Mouse (Mus musculus): ENCODE results near the gene Frmd4b. TPM values are rescaled to one million over a fixed set of nuclear protein-coding genes. Genes with fewer than 3 reads are reported as not detected.

Frmd4b gene
- total and polyA plus RNA-seq, 2 experiments = 11.9 to 38.0 TPM

DNA sequence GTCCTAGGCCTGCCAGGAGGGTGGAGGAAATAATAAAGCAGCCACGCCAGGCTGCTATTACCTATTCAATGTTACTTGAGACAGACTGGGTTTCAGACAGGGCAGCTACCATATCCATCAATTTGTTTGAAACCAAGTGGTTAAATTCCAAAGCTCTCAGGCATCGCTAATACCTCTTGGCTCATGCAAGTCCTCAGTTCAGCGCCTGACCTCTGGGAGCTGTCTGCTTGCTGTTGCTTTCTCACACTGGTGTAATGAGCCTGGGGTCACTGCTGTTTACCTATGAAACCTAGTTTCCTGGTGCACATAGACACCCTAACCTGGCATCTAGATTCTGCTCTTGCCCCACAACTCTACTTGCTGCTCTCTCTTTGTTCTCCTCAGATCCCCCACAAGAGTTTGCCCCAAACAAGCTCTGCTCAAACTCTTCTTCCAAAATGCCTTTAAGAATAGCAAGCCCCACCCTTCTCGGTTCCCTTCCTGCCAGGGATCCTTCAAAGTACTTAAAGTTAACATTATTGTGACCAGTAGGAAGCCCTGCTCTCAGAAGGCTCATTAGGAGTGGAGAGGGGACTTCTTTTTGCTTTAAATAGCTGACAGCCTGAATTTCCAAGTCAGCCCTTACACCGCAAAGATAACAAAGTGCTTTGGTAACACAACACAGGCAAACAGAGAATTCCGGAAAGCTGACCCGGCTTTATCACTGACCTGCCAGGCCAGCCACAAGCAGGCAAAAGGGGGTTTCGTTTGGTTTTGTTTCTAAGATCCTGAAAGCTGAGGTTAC is 267.8 kb downstream of the Frmd4b start:
- Histone ChIP-seq H3K27ac (replicated peaks; ENCODE audit: insufficient read depth, low read depth, low read length) (peak overlapping the region; percentile 40), H3K9ac (ENCODE audit: low read depth, low read length) (no peak overlapping the region)
- 20% methylated on average over 8 of the region's 8 CpGs for WGBS

DNA sequence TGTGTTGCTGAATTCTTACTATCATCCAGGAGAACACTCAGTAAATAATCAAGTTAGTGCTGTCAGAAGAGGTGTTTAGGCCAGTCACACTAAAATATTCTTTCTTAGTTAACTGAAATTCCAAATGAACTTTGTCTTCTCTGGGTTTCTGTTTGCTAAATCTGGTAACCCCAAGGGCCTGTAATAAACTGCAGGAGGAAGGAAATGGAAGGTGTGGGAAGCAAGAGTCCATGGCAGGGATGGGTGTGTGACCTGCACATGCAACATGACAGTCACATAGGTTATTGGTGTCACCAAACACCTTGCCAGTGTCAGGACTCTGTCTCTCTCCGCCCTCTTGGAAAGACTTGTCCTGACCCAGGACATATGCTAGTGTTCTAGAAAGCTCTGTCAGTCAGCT is 270.4 kb downstream of the Frmd4b start:
- no peak overlapping the region for H3K4me3 ChIP-seq (ENCODE audit: insufficient read depth, low read depth, low read length)
- no peak for TF ChIP-seq CTCF (IDR thresholded peaks at IDR 0.05; ENCODE audit: low read depth, low read length)
- no peak for TF ChIP-seq POLR2A (IDR thresholded peaks at IDR 0.05; ENCODE audit: extremely low read depth, insufficient read depth, low read length)
- 77% methylated on average over 1 of the region's 1 CpGs for WGBS
- peaks cover 23% of the 10 kb centered on the region for H3K4me1 ChIP-seq (ENCODE audit: control insufficient read depth, insufficient read depth, low read length)
- H3K9ac ChIP-seq (ENCODE audit: low read depth, low read length) = no peak overlapping the region
- DNase-seq (ENCODE audit: extremely low read depth, low read depth, low spot score) = peak; percentile 68
- H3K27ac ChIP-seq (replicated peaks; ENCODE audit: insufficient read depth, low read depth, low read length) = peak overlapping the region; percentile 73
- H3K79me2 ChIP-seq (ENCODE audit: control insufficient read depth, insufficient read depth, low read length) = peaks cover 8% of the 10 kb centered on the region; the same call in 1 of the 2 replicates
- peaks cover 2% of the 10 kb centered on the region; the same call in 1 of the 2 replicates for H3K36me3 ChIP-seq (ENCODE audit: control insufficient read depth, insufficient read depth, low read length)
- H3K27me3 ChIP-seq (ENCODE audit: control insufficient read depth, insufficient read depth, low read length) = no peaks in the 10 kb centered on the region

More for the DNA sequence above, 267.8 kb downstream of the Frmd4b start:
- H3K36me3 ChIP-seq (ENCODE audit: control insufficient read depth, insufficient read depth, low read length) = peaks cover 2% of the 10 kb centered on the region; the same call in 1 of the 2 replicates
- H3K4me3 ChIP-seq (ENCODE audit: insufficient read depth, low read depth, low read length) = no peak overlapping the region
- TF ChIP-seq CTCF (IDR thresholded peaks at IDR 0.05; ENCODE audit: low read depth, low read length) = no peak
- TF ChIP-seq POLR2A (IDR thresholded peaks at IDR 0.05; ENCODE audit: extremely low read depth, insufficient read depth, low read length) = no peak
- peaks cover 21% of the 10 kb centered on the region for H3K4me1 ChIP-seq (ENCODE audit: control insufficient read depth, insufficient read depth, low read length)
- peaks cover 7% of the 10 kb centered on the region; the same call in 1 of the 2 replicates for H3K79me2 ChIP-seq (ENCODE audit: control insufficient read depth, insufficient read depth, low read length)
- peak; percentile 61 for DNase-seq (ENCODE audit: extremely low read depth, low read depth, low spot score)
- no peaks in the 10 kb centered on the region for H3K27me3 ChIP-seq (ENCODE audit: control insufficient read depth, insufficient read depth, low read length)

DNA sequence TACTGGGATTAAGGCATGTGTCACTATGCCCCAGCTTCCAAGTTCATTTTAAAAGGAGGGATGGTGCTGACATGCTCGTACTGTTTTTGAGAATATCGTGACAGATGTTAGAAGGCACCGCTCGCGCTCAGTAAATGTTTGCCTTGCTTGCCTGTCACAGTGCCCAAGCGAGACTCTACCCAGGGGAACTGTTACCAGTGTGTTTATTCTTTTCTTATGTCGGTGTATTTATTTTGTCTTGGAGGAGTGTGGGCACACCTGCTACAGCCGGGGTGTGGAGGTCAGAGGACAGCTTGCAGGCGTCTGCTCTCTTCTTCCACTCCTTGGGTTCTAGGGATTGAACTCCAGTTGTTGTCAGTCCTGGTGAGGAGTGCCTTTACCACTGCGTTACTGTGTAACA is 270.8 kb downstream of the Frmd4b start:
- Histone ChIP-seq H3K36me3 (ENCODE audit: control insufficient read depth, insufficient read depth, low read length) (peaks cover 2% of the 10 kb centered on the region; the same call in 1 of the 2 replicates), H3K27ac (replicated peaks; ENCODE audit: insufficient read depth, low read depth, low read length) (peak overlapping the region; percentile 73), H3K9ac (ENCODE audit: low read depth, low read length) (no peak overlapping the region), H3K4me3 (ENCODE audit: insufficient read depth, low read depth, low read length) (no peak overlapping the region), H3K79me2 (ENCODE audit: control insufficient read depth, insufficient read depth, low read length) (peaks cover 11% of the 10 kb centered on the region; the same call in 1 of the 2 replicates), H3K27me3 (ENCODE audit: control insufficient read depth, insufficient read depth, low read length) (no peaks in the 10 kb centered on the region), H3K4me1 (ENCODE audit: control insufficient read depth, insufficient read depth, low read length) (peaks cover 20% of the 10 kb centered on the region)
- peak; percentile 60 for DNase-seq (ENCODE audit: extremely low read depth, low read depth, low spot score)
- 26% methylated on average over 10 of the region's 10 CpGs for WGBS
- TF ChIP-seq CTCF (IDR thresholded peaks at IDR 0.05; ENCODE audit: low read depth, low read length) (no peak), POLR2A (IDR thresholded peaks at IDR 0.05; ENCODE audit: extremely low read depth, insufficient read depth, low read length) (no peak)

DNA sequence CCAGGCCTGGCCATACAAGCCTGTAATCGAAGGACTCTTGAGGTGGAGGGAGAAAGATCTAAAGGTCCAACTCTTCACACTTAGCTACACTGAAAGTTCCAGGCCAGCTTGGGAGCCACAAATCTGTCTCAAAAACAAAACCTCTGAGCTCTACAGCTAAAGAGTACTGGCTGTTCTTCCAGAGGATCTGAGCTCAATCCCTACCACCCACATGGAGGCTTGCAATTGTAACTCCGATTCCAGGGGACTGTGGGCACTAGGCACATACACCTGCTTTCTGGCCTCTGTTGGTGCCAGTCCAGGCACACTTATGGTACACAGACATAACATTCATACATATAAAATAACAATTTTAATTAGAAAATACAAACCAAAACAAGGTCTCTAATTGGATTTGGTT is 271.4 kb downstream of the Frmd4b start:
- no peak overlapping the region for H3K4me3 ChIP-seq (ENCODE audit: insufficient read depth, low read depth, low read length)
- H3K9ac ChIP-seq (ENCODE audit: low read depth, low read length) = no peak overlapping the region
- H3K27me3 ChIP-seq (ENCODE audit: control insufficient read depth, insufficient read depth, low read length) = no peaks in the 10 kb centered on the region
- no peak for DNase-seq (ENCODE audit: extremely low read depth, low read depth, low spot score)
- no peak overlapping the region for H3K27ac ChIP-seq (replicated peaks; ENCODE audit: insufficient read depth, low read depth, low read length)
- no peaks in the 10 kb centered on the region; the same call in 1 of the 2 replicates for H3K36me3 ChIP-seq (ENCODE audit: control insufficient read depth, insufficient read depth, low read length)
- 94% methylated on average over 2 of the region's 2 CpGs for WGBS
- H3K4me1 ChIP-seq (ENCODE audit: control insufficient read depth, insufficient read depth, low read length) = peaks cover 18% of the 10 kb centered on the region
- H3K79me2 ChIP-seq (ENCODE audit: control insufficient read depth, insufficient read depth, low read length) = peaks cover 12% of the 10 kb centered on the region; the same call in 1 of the 2 replicates
- no peak for TF ChIP-seq CTCF (IDR thresholded peaks at IDR 0.05; ENCODE audit: low read depth, low read length)

DNA sequence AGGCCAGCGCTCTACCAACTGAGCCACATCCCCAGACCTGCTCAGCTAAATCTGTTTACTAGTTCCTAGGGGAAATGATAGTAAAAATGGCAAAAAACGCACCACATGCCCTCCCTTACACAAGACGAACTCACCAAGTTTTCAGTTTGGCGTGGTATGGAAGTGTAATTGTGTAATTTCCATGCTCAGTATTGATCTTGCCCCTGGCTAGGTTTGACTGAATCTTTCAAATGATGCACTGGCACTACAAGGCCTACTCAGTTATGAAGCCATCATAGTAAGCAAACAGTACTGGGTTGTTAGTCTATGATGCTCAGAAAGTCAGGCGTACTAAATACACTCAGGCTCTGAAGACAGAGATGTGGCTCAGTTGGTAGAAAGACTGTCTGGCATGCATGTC is 275.2 kb downstream of the Frmd4b start:
- no peaks in the 10 kb centered on the region for H3K27me3 ChIP-seq (ENCODE audit: control insufficient read depth, insufficient read depth, low read length)
- no peak overlapping the region for H3K4me3 ChIP-seq (ENCODE audit: insufficient read depth, low read depth, low read length)
- H3K9ac ChIP-seq (ENCODE audit: low read depth, low read length) = no peak overlapping the region
- H3K27ac ChIP-seq (replicated peaks; ENCODE audit: insufficient read depth, low read depth, low read length) = no peak overlapping the region; the same call in 1 of the 2 replicates
- TF ChIP-seq CTCF (IDR thresholded peaks at IDR 0.05; ENCODE audit: low read depth, low read length) (no peak), POLR2A (IDR thresholded peaks at IDR 0.05; ENCODE audit: extremely low read depth, insufficient read depth, low read length) (no peak)
- DNase-seq (ENCODE audit: extremely low read depth, low read depth, low spot score) = peak; percentile 68
- H3K36me3 ChIP-seq (ENCODE audit: control insufficient read depth, insufficient read depth, low read length) = peaks cover 3% of the 10 kb centered on the region
- 32% methylated on average over 5 of the region's 5 CpGs for WGBS
- peaks cover 10% of the 10 kb centered on the region for H3K4me1 ChIP-seq (ENCODE audit: control insufficient read depth, insufficient read depth, low read length)
- peaks cover 23% of the 10 kb centered on the region; the same call in 1 of the 2 replicates for H3K79me2 ChIP-seq (ENCODE audit: control insufficient read depth, insufficient read depth, low read length)

DNA sequence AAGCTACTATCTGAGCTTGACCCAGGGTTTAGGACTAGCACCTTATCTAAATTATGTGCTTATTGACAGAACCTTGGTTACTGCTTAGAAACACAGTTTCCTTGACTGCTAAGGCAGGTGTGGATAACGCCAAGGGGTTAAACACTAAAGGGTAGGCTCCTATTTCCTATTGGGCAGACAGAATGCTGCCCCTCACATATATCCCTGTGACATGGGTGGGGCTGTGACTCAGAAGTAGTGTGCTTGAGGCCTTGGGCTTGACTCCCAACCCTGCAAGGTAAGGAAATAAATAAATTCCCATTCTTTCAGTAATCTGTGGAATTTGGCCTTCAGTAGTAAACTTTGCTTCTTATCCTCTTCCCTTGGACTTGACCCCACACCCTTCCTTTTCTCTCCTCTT is 275.7 kb downstream of the Frmd4b start:
- WGBS = 77% methylated on average over 1 of the region's 1 CpGs
- H3K27ac ChIP-seq (replicated peaks; ENCODE audit: insufficient read depth, low read depth, low read length) = no peak overlapping the region
- DNase-seq (ENCODE audit: extremely low read depth, low read depth, low spot score) = no peak

More for the DNA sequence above, 275.7 kb downstream of the Frmd4b start:
- H3K9ac ChIP-seq (ENCODE audit: low read depth, low read length) = no peak overlapping the region
- no peak for TF ChIP-seq CTCF (IDR thresholded peaks at IDR 0.05; ENCODE audit: low read depth, low read length)
- no peak for TF ChIP-seq POLR2A (IDR thresholded peaks at IDR 0.05; ENCODE audit: extremely low read depth, insufficient read depth, low read length)
- peaks cover 7% of the 10 kb centered on the region for H3K4me1 ChIP-seq (ENCODE audit: control insufficient read depth, insufficient read depth, low read length)
- H3K36me3 ChIP-seq (ENCODE audit: control insufficient read depth, insufficient read depth, low read length) = peaks cover 5% of the 10 kb centered on the region
- H3K27me3 ChIP-seq (ENCODE audit: control insufficient read depth, insufficient read depth, low read length) = no peaks in the 10 kb centered on the region
- peaks cover 26% of the 10 kb centered on the region; the same call in 1 of the 2 replicates for H3K79me2 ChIP-seq (ENCODE audit: control insufficient read depth, insufficient read depth, low read length)
- no peak overlapping the region for H3K4me3 ChIP-seq (ENCODE audit: insufficient read depth, low read depth, low read length)

All from liver, adult 2 months (tissue).